Mouse (Mus musculus): ENCODE results near the gene Uck1. TPM values are rescaled to one million over a fixed set of nuclear protein-coding genes. Genes with fewer than 3 reads are reported as not detected.
A peak's percentile ranks its signal among the peaks of the same experiment; 100 is the strongest.

Uck1 gene
- 66.1 and 68.9 TPM in 2 replicates for polyA plus RNA-seq (2014; fragmentation: Nextera tagmentation; extraction: Ambion mirVana)

- ATAC-seq (ENCODE audit: insufficient read depth, low FRiP score, low TSS enrichment) (peak; percentile 89), DNase-seq (ENCODE audit: low spot score) (peak; percentile 92)
- peaks cover 6% of the 10 kb centered on the region for H3K4me1 ChIP-seq (ENCODE audit: control insufficient read depth, insufficient read depth, low read length)
- H3K27ac ChIP-seq (ENCODE audit: low read depth, low read length) = 0 out of 2 replicates have a peak within 1 kb of the TSS, but pooled peaks have one; percentile 39
- 2% methylated on average over 59 of the region's 59 CpGs for WGBS
- peak within 1 kb of the TSS; percentile 77 for H3K4me3 ChIP-seq (ENCODE audit: low read depth, low read length)
- H3K9ac ChIP-seq (ENCODE audit: low read length) = peak within 1 kb of the TSS; percentile 84
- no peaks in the 10 kb centered on the region for H3K9me3 ChIP-seq (ENCODE audit: control insufficient read depth, low read length)
- peak within 1 kb of the TSS; percentile 73 for H3K4me2 ChIP-seq (ENCODE audit: low read depth)
- H3K36me3 ChIP-seq (ENCODE audit: control insufficient read depth, insufficient read depth, low read length) = peaks cover 10% of the 10 kb centered on the region
- H3K27me3 ChIP-seq (ENCODE audit: control insufficient read depth, insufficient read depth, low read length) = no peaks in the 10 kb centered on the region
These were observed at the start of gene Uck1 for GRCm38 (mm10) chr2:32259657-32260417. Gene Uck1 (minus strand): TSS chr2:32260159.

- Histone ChIP-seq H3K9ac (ENCODE audit: low read length) (no peak overlapping the region), H3K27me3 (ENCODE audit: control insufficient read depth, insufficient read depth, low read length) (0 out of 2 replicates have a peak, but pooled peaks cover 2% of the 10 kb centered on the region), H3K4me1 (ENCODE audit: control insufficient read depth, insufficient read depth, low read length) (peaks cover 9% of the 10 kb centered on the region), H3K4me2 (ENCODE audit: low read depth) (no peak overlapping the region), H3K9me3 (ENCODE audit: control insufficient read depth, low read length) (no peaks in the 10 kb centered on the region), H3K36me3 (ENCODE audit: control insufficient read depth, insufficient read depth, low read length) (peaks cover 19% of the 10 kb centered on the region), H3K27ac (ENCODE audit: low read depth, low read length) (no peak overlapping the region), H3K4me3 (ENCODE audit: low read depth, low read length) (no peak overlapping the region)
- ATAC-seq (ENCODE audit: insufficient read depth, low FRiP score, low TSS enrichment) = no peak
- 85% methylated on average over 16 of the region's 16 CpGs for WGBS
- DNase-seq (ENCODE audit: low spot score) = no peak
These were observed 49.1 kb upstream of the Uck1 start for GRCm38 (mm10) chr2:32308870-32309568.

GRCm38 (mm10) chr2:32307941-32308760 is 48.2 kb upstream of the Uck1 start:
- Histone ChIP-seq H3K27ac (ENCODE audit: low read depth, low read length) (no peak overlapping the region), H3K9me3 (ENCODE audit: control insufficient read depth, low read length) (no peaks in the 10 kb centered on the region), H3K4me3 (ENCODE audit: low read depth, low read length) (no peak overlapping the region), H3K4me1 (ENCODE audit: control insufficient read depth, insufficient read depth, low read length) (peaks cover 9% of the 10 kb centered on the region), H3K9ac (ENCODE audit: low read length) (no peak overlapping the region), H3K27me3 (ENCODE audit: control insufficient read depth, insufficient read depth, low read length) (0 out of 2 replicates have a peak, but pooled peaks cover 2% of the 10 kb centered on the region), H3K4me2 (ENCODE audit: low read depth) (no peak overlapping the region), H3K36me3 (ENCODE audit: control insufficient read depth, insufficient read depth, low read length) (peaks cover 21% of the 10 kb centered on the region)
- peak; percentile 73 for DNase-seq (ENCODE audit: low spot score)
- 54% methylated on average over 8 of the region's 8 CpGs for WGBS
- no peak for ATAC-seq (ENCODE audit: insufficient read depth, low FRiP score, low TSS enrichment)

GRCm38 (mm10) chr2:32307247-32307798 is 47.4 kb upstream of the Uck1 start:
- no peak for DNase-seq (ENCODE audit: low spot score)
- Histone ChIP-seq H3K4me3 (ENCODE audit: low read depth, low read length) (no peak overlapping the region), H3K9ac (ENCODE audit: low read length) (no peak overlapping the region), H3K4me1 (ENCODE audit: control insufficient read depth, insufficient read depth, low read length) (peaks cover 9% of the 10 kb centered on the region), H3K27ac (ENCODE audit: low read depth, low read length) (no peak overlapping the region), H3K9me3 (ENCODE audit: control insufficient read depth, low read length) (no peaks in the 10 kb centered on the region), H3K27me3 (ENCODE audit: control insufficient read depth, insufficient read depth, low read length) (0 out of 2 replicates have a peak, but pooled peaks cover 2% of the 10 kb centered on the region), H3K4me2 (ENCODE audit: low read depth) (no peak overlapping the region), H3K36me3 (ENCODE audit: control insufficient read depth, insufficient read depth, low read length) (peaks cover 25% of the 10 kb centered on the region)
- WGBS = 91% methylated on average over 6 of the region's 6 CpGs
- no peak for ATAC-seq (ENCODE audit: insufficient read depth, low FRiP score, low TSS enrichment)

GRCm38 (mm10) chr2:32306176-32306575 is 46.2 kb upstream of the Uck1 start:
- no peaks in the 10 kb centered on the region for H3K9me3 ChIP-seq (ENCODE audit: control insufficient read depth, low read length)
- H3K36me3 ChIP-seq (ENCODE audit: control insufficient read depth, insufficient read depth, low read length) = peaks cover 28% of the 10 kb centered on the region
- H3K27me3 ChIP-seq (ENCODE audit: control insufficient read depth, insufficient read depth, low read length) = 0 out of 2 replicates have a peak, but pooled peaks cover 2% of the 10 kb centered on the region
- H3K4me3 ChIP-seq (ENCODE audit: low read depth, low read length) = no peak overlapping the region
- ATAC-seq (ENCODE audit: insufficient read depth, low FRiP score, low TSS enrichment) (no peak), DNase-seq (ENCODE audit: low spot score) (no peak)
- 84% methylated on average over 9 of the region's 9 CpGs for WGBS
- no peak overlapping the region for H3K27ac ChIP-seq (ENCODE audit: low read depth, low read length)
- no peak overlapping the region for H3K9ac ChIP-seq (ENCODE audit: low read length)
- H3K4me2 ChIP-seq (ENCODE audit: low read depth) = no peak overlapping the region
- no peaks in the 10 kb centered on the region for H3K4me1 ChIP-seq (ENCODE audit: control insufficient read depth, insufficient read depth, low read length)

- no peak for ATAC-seq (ENCODE audit: insufficient read depth, low FRiP score, low TSS enrichment)
- 90% methylated on average over 5 of the region's 5 CpGs for WGBS
- no peak overlapping the region for H3K4me2 ChIP-seq (ENCODE audit: low read depth)
- no peaks in the 10 kb centered on the region for H3K9me3 ChIP-seq (ENCODE audit: control insufficient read depth, low read length)
- H3K36me3 ChIP-seq (ENCODE audit: control insufficient read depth, insufficient read depth, low read length) = peaks cover 28% of the 10 kb centered on the region
- DNase-seq (ENCODE audit: low spot score) = no peak
- H3K27me3 ChIP-seq (ENCODE audit: control insufficient read depth, insufficient read depth, low read length) = 0 out of 2 replicates have a peak, but pooled peaks cover 2% of the 10 kb centered on the region
- no peak overlapping the region for H3K27ac ChIP-seq (ENCODE audit: low read depth, low read length)
- H3K4me1 ChIP-seq (ENCODE audit: control insufficient read depth, insufficient read depth, low read length) = no peaks in the 10 kb centered on the region
- H3K9ac ChIP-seq (ENCODE audit: low read length) = no peak overlapping the region
- H3K4me3 ChIP-seq (ENCODE audit: low read depth, low read length) = no peak overlapping the region
These were observed 45.7 kb upstream of the Uck1 start for GRCm38 (mm10) chr2:32305668-32306067.

- Histone ChIP-seq H3K27me3 (ENCODE audit: control insufficient read depth, insufficient read depth, low read length) (0 out of 2 replicates have a peak, but pooled peaks cover under 1% of the 10 kb centered on the region), H3K36me3 (ENCODE audit: control insufficient read depth, insufficient read depth, low read length) (peaks cover 29% of the 10 kb centered on the region), H3K4me3 (ENCODE audit: low read depth, low read length) (no peak overlapping the region), H3K4me1 (ENCODE audit: control insufficient read depth, insufficient read depth, low read length) (no peaks in the 10 kb centered on the region), H3K27ac (ENCODE audit: low read depth, low read length) (no peak overlapping the region), H3K4me2 (ENCODE audit: low read depth) (no peak overlapping the region), H3K9ac (ENCODE audit: low read length) (no peak overlapping the region), H3K9me3 (ENCODE audit: control insufficient read depth, low read length) (no peaks in the 10 kb centered on the region)
- DNase-seq (ENCODE audit: low spot score) (peak; percentile 64), ATAC-seq (ENCODE audit: insufficient read depth, low FRiP score, low TSS enrichment) (no peak)
- 56% methylated on average over 8 of the region's 8 CpGs for WGBS
These were observed 44.3 kb upstream of the Uck1 start for GRCm38 (mm10) chr2:32304145-32304832.

- Histone ChIP-seq H3K9ac (ENCODE audit: low read length) (no peak overlapping the region), H3K9me3 (ENCODE audit: control insufficient read depth, low read length) (no peaks in the 10 kb centered on the region), H3K4me3 (ENCODE audit: low read depth, low read length) (no peak overlapping the region), H3K4me2 (ENCODE audit: low read depth) (no peak overlapping the region), H3K36me3 (ENCODE audit: control insufficient read depth, insufficient read depth, low read length) (peaks cover 28% of the 10 kb centered on the region), H3K27me3 (ENCODE audit: control insufficient read depth, insufficient read depth, low read length) (no peaks in the 10 kb centered on the region), H3K27ac (ENCODE audit: low read depth, low read length) (no peak overlapping the region), H3K4me1 (ENCODE audit: control insufficient read depth, insufficient read depth, low read length) (no peaks in the 10 kb centered on the region)
- no peak for DNase-seq (ENCODE audit: low spot score)
- WGBS = 93% methylated on average over 10 of the region's 10 CpGs
- no peak for ATAC-seq (ENCODE audit: insufficient read depth, low FRiP score, low TSS enrichment)
These were observed 43.0 kb upstream of the Uck1 start for GRCm38 (mm10) chr2:32302952-32303351.
